Mouse (Mus musculus) splenic B cell, adult 2 months (primary cell): Measurements from ENCODE around the gene Prkn.

Experiments
- DNase-seq: peaks from one replicate; pipeline ENCODE4 v3.0.0-alpha.2; 2011; ENCODE audit warnings: low read depth, low spot score
- H3K27me3 ChIP-seq: 2 replicates; pipeline ENCODE4 v1.6.1; 2012; ENCODE audit warnings: mild to moderate bottlenecking, low read length, moderate library complexity, mixed read lengths; ENCODE audit not compliant: control insufficient read depth, poor library complexity, insufficient read depth, severe bottlenecking
- H3K36me3 ChIP-seq: 2 replicates; pipeline ENCODE4 v1.6.1; 2012; ENCODE audit warnings: mild to moderate bottlenecking, low read length, moderate library complexity, mixed read lengths; ENCODE audit not compliant: control insufficient read depth, poor library complexity, insufficient read depth, severe bottlenecking

The Prkn gene

DNA sequence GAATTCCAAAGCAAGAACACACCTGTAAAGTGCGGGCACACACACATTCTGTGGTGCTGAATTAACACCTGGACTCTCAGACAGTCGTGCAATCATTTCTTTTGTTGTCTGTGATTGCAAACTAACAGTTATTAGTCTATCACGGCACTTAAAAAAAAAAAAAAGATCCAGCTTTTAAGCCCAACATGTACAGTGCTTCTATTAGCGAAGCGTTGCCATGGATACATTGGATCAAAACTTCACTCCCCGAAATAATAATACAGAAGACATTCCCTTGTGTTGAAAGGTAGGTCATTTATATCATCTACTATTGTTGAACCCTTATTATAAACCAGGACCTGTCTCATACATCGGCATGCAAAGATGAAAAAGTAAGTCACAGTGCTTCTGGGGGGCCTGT is 1060.1 kb downstream of the Prkn start:
- DNase-seq, result no peak
- H3K36me3 ChIP-seq, result no peaks in the 10 kb centered on the region
- no peaks in the 10 kb centered on the region for H3K27me3 ChIP-seq

DNA sequence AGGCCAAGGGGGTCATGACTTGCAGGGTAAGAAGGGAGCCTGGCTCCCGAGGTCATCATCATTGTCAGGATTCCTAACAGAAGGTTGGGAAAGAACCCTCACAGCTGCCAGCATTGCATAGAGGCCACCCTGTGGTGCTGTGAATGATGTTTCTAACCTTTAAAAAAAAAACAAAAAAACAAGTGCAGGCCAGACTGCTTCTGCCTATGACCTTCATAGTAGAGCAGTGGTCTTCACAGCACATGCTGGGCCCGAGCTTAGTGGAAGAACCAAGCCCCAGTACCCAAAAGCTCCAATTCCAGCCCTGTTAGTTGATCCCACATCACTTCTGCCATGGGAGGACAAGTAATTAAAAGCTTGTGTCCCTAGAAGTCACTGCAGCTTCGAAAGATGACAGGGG is 1061.5 kb downstream of the Prkn start:
- no peaks in the 10 kb centered on the region for H3K36me3 ChIP-seq
- no peaks in the 10 kb centered on the region for H3K27me3 ChIP-seq
- DNase-seq, result no peak

DNA sequence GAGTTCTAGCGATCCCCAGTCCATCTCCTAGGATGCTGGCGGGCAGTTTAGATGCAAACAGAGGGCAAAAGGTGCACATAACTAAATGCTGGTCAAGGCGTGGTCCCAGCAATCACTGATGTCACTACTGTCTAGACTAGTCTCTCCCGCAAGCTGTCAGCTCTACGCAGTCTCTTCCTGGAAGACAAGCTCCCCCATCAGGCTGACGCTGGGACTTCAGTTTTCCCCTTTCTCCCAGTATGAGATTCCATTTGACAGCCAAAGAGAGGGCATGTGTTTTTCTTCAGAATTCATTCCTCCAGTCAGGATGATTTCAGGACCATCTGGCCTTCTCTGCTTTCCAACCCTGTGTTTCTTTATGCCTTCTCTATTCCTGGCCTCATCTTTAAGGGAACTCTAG is 1062.8 kb downstream of the Prkn start:
- H3K36me3 ChIP-seq, result no peaks in the 10 kb centered on the region
- no peak for DNase-seq
- no peaks in the 10 kb centered on the region for H3K27me3 ChIP-seq

DNA sequence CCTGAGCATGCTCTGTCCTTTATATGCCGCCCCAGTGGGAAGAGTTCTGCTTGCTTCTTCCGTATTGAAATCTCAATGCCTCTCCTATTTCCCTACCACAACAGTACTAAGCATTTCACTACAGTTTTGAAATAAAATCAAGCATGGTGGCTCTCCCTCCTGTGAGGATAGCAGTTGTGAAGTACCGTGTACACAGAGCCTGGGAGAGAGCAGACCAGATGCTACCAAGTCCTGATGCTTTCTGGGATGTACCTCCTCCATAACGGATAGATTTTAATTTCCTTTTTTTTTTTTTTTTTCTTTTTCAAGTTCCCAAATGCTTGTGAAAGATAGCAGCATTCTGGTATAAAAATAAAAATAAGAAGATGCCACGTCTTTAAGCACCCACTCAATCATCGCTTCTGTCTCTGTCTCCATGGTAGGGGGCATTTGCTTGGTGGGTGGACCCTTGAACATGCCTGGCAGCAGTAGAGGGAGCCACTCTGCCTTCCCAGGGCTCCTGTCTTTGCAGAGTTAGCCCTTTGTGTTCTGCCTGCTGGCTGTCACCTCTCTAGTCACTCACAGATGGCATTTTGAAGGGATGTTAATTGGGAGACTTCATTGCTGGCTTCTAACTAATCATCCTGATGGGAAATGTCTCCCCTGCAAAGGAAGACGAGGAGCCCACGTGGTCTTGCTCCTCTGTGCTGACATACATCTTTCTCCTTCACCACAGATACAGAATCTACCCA is 1070.6 kb downstream of the Prkn start:
- no peaks in the 10 kb centered on the region for H3K36me3 ChIP-seq
- no peak for DNase-seq
- H3K27me3 ChIP-seq, result no peaks in the 10 kb centered on the region

DNA sequence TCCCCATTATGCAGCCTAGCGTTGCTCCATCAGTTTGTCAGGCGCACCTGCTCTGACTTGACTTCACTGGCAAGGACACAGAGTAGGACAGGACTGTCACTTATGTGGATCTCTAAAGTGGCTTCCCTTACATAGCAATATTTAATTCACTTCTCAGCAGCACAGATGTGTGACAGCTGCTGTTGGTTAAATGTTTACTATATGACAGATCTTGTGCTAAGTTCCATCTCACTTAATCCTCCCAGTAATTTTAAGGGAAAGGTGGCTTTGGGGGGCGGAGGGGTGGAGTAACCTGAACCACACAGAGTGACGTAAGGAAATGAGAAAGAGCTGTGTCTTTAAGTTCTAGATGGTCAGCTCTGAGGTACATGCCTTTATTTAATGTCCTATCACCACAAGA is 1072.0 kb downstream of the Prkn start:
- H3K27me3 ChIP-seq, result no peaks in the 10 kb centered on the region
- no peak for DNase-seq
- H3K36me3 ChIP-seq, result no peaks in the 10 kb centered on the region

DNA sequence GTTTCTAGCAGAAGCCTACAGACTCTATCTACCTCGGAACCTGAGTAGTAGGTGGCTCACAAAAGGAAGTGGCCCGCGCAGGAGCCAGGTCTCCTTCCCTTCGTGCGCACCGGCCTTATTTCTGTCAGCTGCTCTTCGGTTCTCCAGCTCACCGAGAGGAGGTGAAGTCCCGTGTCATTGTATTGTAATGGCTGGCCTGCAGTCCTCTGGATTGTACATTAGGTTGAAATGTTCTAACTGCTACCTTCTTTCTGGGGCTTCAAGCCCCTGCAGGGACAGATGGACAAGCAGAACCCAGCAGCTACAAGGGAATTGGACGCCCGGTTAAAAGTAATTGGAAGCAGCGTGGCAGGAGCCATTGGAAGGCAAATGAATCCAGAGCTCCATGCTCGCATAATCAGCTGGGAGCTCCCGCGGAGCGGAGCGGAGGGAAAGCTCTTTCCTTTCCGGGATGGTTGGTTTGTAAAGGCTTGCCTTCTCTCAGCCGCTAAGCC is 1072.7 kb downstream of the Prkn start:
- Histone ChIP-seq H3K27me3 (no peaks in the 10 kb centered on the region), H3K36me3 (no peaks in the 10 kb centered on the region)
- no peak for DNase-seq

DNA sequence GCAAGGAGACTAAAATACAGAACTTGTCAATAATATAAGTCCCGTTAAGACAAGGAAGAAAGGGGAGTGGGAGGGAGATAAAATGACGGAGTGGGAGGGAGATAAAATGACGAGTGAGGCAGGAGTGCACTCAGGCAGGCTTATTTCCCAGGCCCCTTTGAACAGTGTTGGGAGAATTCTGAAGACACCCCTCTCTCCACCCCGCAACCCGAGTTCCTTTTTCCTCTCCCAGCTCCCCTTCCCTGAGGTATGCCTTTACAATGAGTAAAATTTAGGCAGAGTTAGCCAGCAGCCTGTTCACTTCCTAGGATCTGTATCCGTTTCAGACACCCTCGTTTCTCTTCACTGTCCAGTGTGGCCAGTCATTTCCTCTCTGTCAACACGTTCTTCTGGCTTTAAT is 1073.4 kb downstream of the Prkn start:
- no peaks in the 10 kb centered on the region for H3K36me3 ChIP-seq
- H3K27me3 ChIP-seq, result no peaks in the 10 kb centered on the region
- DNase-seq, result no peak

DNA sequence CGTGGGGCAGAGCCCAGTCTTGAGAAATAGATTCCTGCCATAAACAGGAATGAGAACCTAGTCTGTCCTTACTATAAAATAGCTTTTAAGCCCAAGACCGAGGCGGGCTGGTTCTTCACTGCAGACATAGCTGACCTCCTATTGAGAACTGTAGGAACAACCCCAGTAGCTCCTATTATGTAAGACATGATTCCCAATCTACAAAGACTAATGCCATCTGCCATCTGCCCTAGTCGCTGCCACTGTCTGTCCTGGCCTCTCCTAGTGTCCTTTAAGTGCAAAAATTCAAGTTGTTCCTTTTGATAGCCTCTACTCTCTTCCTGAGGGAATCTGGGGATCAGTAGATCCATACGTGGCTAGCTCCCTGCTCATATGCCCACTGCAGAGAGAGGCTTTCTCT is 1074.3 kb downstream of the Prkn start:
- Histone ChIP-seq H3K36me3 (no peaks in the 10 kb centered on the region), H3K27me3 (no peaks in the 10 kb centered on the region)
- DNase-seq, result no peak

DNA sequence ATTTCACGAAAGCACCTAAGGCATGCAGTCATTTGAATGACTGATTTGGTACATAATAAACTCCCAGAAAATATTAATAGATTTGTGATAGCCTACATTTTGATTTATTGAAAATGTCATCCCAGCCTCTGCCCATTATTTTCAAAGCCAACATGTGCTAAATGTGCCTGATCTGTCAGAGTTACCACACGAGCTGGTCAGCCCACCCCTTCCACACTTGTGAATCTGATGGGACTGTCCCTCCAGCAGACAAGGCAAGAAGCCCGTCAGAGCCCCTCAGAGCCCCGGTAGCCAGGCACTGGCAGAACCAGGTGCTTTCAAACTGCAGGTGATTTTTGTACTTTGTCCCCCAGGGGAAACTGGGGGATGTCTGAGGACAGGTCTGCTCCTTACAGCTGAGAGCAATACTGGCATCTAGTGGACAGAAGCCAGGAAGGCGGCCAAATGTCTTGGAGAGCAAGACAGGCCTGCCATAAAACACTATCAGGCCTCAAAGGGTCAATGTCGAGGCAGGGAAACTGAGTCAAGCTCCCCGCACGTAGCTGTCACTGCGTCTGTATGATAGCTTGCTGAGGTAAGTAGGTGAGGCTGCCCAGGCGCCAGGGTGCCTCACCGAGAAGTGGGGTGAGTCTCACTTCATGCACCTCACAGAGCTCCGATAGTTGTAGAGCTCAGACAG is 1078.1 kb downstream of the Prkn start:
- DNase-seq, result no peak
- no peaks in the 10 kb centered on the region for H3K36me3 ChIP-seq
- H3K27me3 ChIP-seq, result no peaks in the 10 kb centered on the region

DNA sequence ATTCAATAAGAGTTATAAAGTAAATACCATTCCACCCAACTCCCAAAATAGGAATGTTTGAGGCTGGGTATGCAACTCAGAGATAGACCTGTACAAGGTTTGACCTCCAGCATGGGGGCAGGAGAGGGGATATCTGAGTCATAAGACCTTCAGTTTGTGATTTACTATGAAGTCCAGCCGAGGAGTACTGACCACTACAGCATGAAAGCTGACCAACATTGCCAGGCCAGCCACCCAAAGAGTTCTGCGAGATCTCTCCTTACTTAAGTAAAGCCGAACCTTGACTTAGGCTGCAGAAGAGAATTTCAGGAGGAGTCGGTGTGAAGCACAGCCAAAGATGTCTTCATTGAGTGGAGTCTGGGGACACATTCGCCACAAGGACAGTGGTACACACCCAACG is 1079.4 kb downstream of the Prkn start:
- Histone ChIP-seq H3K36me3 (no peaks in the 10 kb centered on the region), H3K27me3 (no peaks in the 10 kb centered on the region)
- DNase-seq, result no peak

DNA sequence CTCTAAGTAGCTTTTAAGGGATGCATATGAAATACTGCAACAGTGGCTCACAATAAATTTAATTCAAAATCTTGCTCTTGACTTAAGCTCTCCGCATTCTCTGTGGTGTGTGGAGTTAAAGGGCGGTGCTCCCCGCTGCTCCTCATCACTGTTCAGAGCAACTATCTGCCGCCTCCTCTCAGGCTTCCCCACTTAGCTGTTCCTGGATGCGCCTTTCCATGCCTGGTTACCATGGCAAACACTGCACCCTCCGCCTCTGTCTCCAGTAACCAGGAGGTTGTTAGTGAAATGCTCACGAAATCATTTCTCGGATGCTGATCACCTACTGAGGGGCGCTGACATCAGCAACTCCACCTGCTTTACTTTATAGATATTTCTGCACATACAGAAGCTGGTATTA is 1080.8 kb downstream of the Prkn start:
- Histone ChIP-seq H3K36me3 (no peaks in the 10 kb centered on the region), H3K27me3 (no peaks in the 10 kb centered on the region)
- DNase-seq, result no peak

DNA sequence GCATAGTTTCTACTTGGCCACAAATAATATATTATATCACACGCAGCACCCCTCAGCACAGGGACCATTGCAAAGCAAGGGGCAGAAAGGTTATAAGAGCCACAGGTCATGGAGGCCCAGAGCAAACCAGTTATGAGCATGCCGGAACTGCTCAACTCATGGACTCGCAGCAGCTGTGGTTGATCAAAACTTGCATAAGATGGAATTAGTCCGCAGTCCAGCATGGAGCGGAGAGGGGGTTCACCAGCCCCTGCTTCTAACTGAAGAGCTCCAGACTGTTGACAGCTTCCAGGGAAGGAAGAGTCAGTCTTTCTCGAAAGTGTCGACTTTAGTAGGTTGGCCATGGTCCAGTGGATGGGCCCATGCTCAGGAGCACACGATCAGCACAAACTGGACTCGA is 1083.8 kb downstream of the Prkn start:
- Histone ChIP-seq H3K36me3 (no peaks in the 10 kb centered on the region), H3K27me3 (no peaks in the 10 kb centered on the region)
- DNase-seq, result no peak

DNA sequence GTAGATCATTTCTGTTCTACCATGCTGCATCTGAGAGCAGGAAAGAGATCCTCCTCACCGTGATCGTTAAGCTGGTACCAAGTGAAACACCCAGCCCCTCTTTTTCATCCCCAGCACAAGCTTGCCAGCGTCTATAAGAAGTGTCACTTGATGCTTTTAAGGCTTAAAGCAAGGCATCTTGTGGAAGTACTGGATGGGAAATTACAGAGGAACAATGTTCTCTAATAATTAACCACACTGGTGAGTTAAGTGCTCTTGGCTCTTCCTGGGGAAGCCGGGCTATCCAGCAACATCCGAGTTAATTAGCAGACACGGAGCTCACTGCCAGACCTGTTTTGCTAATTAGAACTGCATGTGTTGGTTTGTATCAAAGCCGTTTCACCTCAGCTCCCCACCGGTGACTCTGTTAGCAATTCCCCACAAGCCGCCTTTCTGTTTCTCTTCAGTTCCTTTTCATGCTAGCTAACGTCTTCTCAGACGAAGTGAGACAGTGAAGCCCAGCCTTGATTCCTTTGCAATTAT is 1086.7 kb downstream of the Prkn start:
- no peak for DNase-seq
- Histone ChIP-seq H3K27me3 (no peaks in the 10 kb centered on the region), H3K36me3 (no peaks in the 10 kb centered on the region)

DNA sequence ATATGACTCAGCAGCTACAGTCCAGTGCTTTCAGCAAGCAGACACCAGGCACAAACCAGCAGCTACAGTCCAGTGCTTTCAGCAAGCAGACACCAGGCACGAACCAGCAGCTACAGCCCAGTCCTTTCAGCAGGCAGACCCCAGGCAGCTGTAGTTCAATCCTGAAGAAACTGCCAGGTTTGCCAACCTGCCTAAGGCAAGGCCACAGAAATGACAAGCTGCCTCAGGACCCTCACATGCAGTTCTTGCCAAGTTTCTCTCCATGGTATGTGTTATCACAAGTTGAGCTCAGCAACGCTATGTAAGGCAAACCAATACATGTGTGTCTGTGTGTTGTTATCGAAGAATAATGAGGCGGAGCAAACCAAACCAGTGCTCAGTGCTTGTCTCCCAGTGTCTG is 1091.5 kb downstream of the Prkn start:
- Histone ChIP-seq H3K36me3 (no peaks in the 10 kb centered on the region), H3K27me3 (no peaks in the 10 kb centered on the region)
- DNase-seq, result no peak

DNA sequence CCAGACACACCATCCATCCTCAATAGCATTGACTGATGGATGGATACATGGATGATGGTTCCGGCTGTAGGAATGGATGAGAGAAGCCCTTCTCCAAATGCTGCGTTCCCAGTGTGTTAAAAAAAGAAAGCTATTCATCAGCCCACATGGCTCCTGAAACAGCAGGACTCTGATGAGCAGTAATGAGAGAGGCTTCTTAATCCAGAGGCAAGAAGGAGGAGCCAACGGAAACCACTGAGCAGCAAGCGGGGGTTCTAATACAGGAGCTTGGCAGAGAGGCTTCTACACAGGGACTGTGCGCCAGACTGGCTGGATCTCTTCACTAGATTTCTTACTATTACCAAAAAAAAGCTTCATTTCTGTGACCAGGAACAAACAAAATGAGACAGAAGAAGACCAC is 1093.6 kb downstream of the Prkn start:
- no peaks in the 10 kb centered on the region for H3K27me3 ChIP-seq
- DNase-seq, result no peak

More for the DNA sequence above, 1093.6 kb downstream of the Prkn start:
- H3K36me3 ChIP-seq, result no peaks in the 10 kb centered on the region
